Mouse (Mus musculus) cerebellum, adult 2 months (tissue): ENCODE measurements at regions not wholly inside any gene's neighbourhood (a gene's known extent, or its start where the extent isn't known, plus 50 kb on each side); places are given as distances from the start of the nearest gene placed in this dataset.

Experiments
- CTCF ChIP-seq: fragments of 200-500 bp; IDR thresholded peaks from 2 replicates; pipeline ENCODE4 v1.5.1; 2011; ENCODE audit warnings: low read depth, mild to moderate bottlenecking, control low read depth, low read length, moderate library complexity, borderline replicate concordance; ENCODE audit not compliant: insufficient read depth
- POLR2A ChIP-seq: fragments of 200-500 bp; IDR thresholded peaks from 2 replicates; pipeline ENCODE4 v1.6.1; 2011; ENCODE audit warnings: low read length, control low read depth, borderline replicate concordance; ENCODE audit not compliant: insufficient read depth

DNA sequence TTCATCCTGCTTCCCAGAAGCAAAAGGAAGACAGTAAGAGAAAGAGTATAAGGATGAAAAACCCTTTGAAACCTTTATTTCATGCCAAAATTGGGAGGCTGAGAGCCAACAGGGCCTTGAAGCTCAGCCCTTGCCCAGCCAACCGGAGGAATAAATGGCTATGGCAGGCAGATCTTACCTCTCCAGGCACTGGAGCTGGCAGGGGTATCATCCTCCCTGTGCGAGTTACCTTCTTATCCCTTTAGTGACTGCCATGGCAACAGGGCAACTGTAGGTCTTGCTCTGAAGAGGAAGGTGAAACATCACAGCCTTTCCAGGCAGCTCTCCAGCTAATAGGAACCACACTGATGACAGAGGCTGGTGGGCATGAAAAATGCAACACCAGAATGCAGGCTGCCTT lies 393.3 kb upstream of the 9430069I07Rik start:
- TF ChIP-seq CTCF (no peak), POLR2A (no peak)
